Mouse (Mus musculus) ES-Bruce4 (cell line): ENCODE results near the gene Kcnn3.

ENCODE experiments used
- CTCF ChIP-seq: IDR thresholded peaks from one replicate; pipeline ENCODE4 v1.8.1; 2011; ENCODE audit warnings: low read depth, low read length
- EP300 ChIP-seq: IDR thresholded peaks from 2 replicates; pipeline ENCODE4 v1.6.1; 2011; ENCODE audit warnings: low read depth, low read length; ENCODE audit not compliant: insufficient read depth
- POLR2A ChIP-seq: IDR thresholded peaks from one replicate; pipeline ENCODE4 v1.8.1; 2011; ENCODE audit warnings: low read length; ENCODE audit not compliant: insufficient read depth

- TF ChIP-seq CTCF (no peak), POLR2A (no peak), EP300 (no peak)
Measured at GRCm38 (mm10) chr3:89534566-89535097, 14.7 kb downstream of the Kcnn3 start.
